Mouse (Mus musculus) small intestine, adult 2 months (tissue): ENCODE measurements around the gene Gpkow.
A peak's percentile ranks its signal among the peaks of the same experiment; 100 is the strongest.

Experiments
- CTCF ChIP-seq: fragments of 200-500 bp; IDR thresholded peaks from 2 replicates; pipeline ENCODE4 v1.5.1; 2012; ENCODE audit warnings: low read depth, mild to moderate bottlenecking, control low read depth, inconsistent platforms, low read length, moderate library complexity, mixed read lengths; ENCODE audit not compliant: insufficient replicate concordance, insufficient read length; ENCODE audit errors: extremely low read depth
- POLR2A ChIP-seq: fragments of 200-500 bp; IDR thresholded peaks from 2 replicates; pipeline ENCODE4 v1.6.1; 2012; ENCODE audit warnings: low read depth, mild to moderate bottlenecking, control low read depth, inconsistent platforms, low read length, moderate library complexity

DNA sequence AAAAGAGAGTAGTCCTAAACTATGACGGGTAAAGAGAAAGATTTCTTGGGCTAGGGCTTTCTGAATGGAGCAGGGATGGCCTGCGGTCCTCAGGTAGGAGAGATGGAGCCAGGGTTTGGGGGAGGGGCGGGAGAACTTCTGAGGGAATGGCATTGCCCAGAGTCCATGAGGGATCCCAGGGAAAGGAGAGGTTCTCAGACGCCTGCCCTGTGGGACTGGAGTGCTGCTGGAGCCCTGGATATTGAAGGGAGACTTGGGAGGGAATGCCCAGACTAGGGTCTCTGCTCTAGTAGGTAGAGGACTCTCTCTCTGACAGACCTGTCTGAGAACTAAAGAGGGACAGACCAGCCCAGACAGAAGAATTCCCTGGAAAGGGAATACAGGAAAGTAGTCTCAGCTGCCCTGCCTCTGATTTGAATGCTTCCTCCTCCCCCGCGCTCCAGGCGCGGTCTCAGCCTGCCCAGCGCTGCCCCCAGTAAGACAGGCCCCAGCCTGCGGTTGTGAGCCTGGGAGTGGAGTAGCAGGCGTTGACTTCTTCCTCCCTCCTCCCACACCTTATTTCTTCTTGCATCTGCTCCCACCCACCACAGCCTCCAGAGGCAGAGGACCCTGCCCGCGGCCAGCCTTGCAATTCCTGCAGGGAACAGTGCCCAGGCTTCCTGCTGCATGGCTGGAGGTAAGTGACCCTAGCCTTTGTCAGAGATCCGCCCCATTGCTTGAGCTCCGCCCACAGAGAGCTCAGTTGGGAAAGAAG, 38.7 kb upstream of the Gpkow start:
- TF ChIP-seq POLR2A = peak; percentile 13; the same call in 1 of the 2 replicates
- TF ChIP-seq CTCF = no peak
